Mouse (Mus musculus): ENCODE data around the gene Tmco5b. TPM values are rescaled to one million over a fixed set of nuclear protein-coding genes. Genes with fewer than 3 reads are reported as not detected.

Gene Tmco5b
- total RNA-seq (2023): not detected

DNA sequence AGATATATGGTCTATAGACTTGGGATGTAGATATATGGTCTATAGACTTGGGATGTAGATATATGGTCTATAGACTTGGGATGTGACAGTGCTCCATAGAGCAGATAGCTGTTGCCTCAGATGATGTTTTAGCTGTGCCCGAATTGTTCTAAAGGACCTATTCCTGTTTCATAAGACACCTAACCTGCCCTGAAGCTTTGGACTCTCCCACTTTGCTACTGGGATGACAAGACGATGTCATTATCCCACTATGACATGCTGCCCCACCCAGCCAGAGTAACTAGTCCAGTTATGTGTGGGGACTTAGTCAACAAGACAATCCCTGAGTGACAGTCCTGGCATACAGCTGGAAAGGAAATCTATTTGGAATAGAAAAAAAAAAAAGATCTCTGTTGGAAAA lies at the start of gene Tmco5b:
Gene Tmco5b (plus strand): TSS at position 301 of the 400 bp plus-strand sequence.

Other genes starting within 250 kb of the Tmco5b start
- gene Ryr3, start 68.6 kb upstream of the Tmco5b start, total RNA-seq (2023): not detected
- 10 to 100 TPM; 22.3 to 23.1 TPM for gene Fmn1, start 42.0 kb downstream of the Tmco5b start, total RNA-seq (2023)